Mouse (Mus musculus) MEL (cell line): ENCODE results near the gene Nt5dc3. TPM values are rescaled to one million over a fixed set of nuclear protein-coding genes. Genes with fewer than 3 reads are reported as not detected.

Source experiments
- DNase-seq: peaks from one replicate; pipeline ENCODE4 v3.0.0; 2011; ENCODE audit warnings: low read depth, low spot score
- H3K27ac ChIP-seq: 2 replicates; pipeline ENCODE4 v1.5.1; 2012; ENCODE audit warnings: low read depth, mild to moderate bottlenecking, control low read depth, low read length, moderate library complexity; ENCODE audit not compliant: control insufficient read depth
- H3K27me3 ChIP-seq, 2 experiments: fragments of 150-350 bp in 1 of 2; sonication (generic) in 1 of 2; 2 replicates each; pipeline ENCODE4 v1.6.1; 2012; ENCODE audit warnings: low read length in 2 of 2, mild to moderate bottlenecking in 2 of 2, improper control_type of control experiment in 1 of 2, moderate library complexity in 1 of 2; ENCODE audit not compliant: insufficient read depth in 2 of 2, control insufficient read depth in 1 of 2
- H3K36me3 ChIP-seq, 2 experiments: 2 replicates each; pipeline ENCODE4 v1.6.1; 2012 to 2014; ENCODE audit warnings: low read length in 2 of 2, improper control_type of control experiment in 1 of 2, inconsistent platforms in 1 of 2, mild to moderate bottlenecking in 1 of 2; ENCODE audit not compliant: insufficient read depth in 2 of 2, control insufficient read depth in 1 of 2
- H3K4me1 ChIP-seq, 2 experiments: fragments of 150-350 bp in 1 of 2; sonication (generic) in 1 of 2; 2 replicates each; pipeline ENCODE4 v1.6.1; 2012; ENCODE audit warnings: low read length in 2 of 2, improper control_type of control experiment in 1 of 2, mild to moderate bottlenecking in 1 of 2; ENCODE audit not compliant: insufficient read depth in 2 of 2, control insufficient read depth in 1 of 2
- H3K4me3 ChIP-seq, 2 experiments: fragments of 150-350 bp in 1 of 2; sonication (generic) in 1 of 2; 2 replicates each; pipeline ENCODE4 v1.5.1; 2012; ENCODE audit warnings: low read depth in 2 of 2, low read length in 2 of 2, mild to moderate bottlenecking in 2 of 2, moderate library complexity in 2 of 2, control low read depth in 1 of 2, improper control_type of control experiment in 1 of 2; ENCODE audit not compliant: control insufficient read depth in 1 of 2, insufficient read depth in 1 of 2
- H3K79me2 ChIP-seq: 2 replicates; pipeline ENCODE4 v1.6.1; 2012; ENCODE audit warnings: mild to moderate bottlenecking, low read length, moderate library complexity; ENCODE audit not compliant: control insufficient read depth, poor library complexity, insufficient read depth
- H3K9ac ChIP-seq: 2 replicates; pipeline ENCODE4 v1.6.1; 2012; ENCODE audit warnings: low read depth, mild to moderate bottlenecking, control low read depth, low read length, moderate library complexity; ENCODE audit not compliant: control insufficient read depth, poor library complexity, severe bottlenecking
- H3K9me3 ChIP-seq: fragments of 150-350 bp; sonication (generic); replicated peaks from 2 replicates; pipeline ENCODE4 v1.6.1; 2012; ENCODE audit warnings: mild to moderate bottlenecking, low read length, improper control_type of control experiment, moderate library complexity; ENCODE audit not compliant: insufficient read depth
- BHLHE40 ChIP-seq: IDR thresholded peaks from 2 replicates; pipeline ENCODE4 v1.6.1; 2012; ENCODE audit warnings: low read depth, mild to moderate bottlenecking, inconsistent platforms, low read length, improper control_type of control experiment, borderline replicate concordance
- CTCF ChIP-seq, 3 experiments: IDR thresholded peaks in 2 of 3; conservative IDR thresholded peaks in 1 of 3; 2 replicates each; pipeline ENCODE4 v1.5.1; 2011 to 2012; ENCODE audit warnings: low read length in 3 of 3, low read depth in 2 of 3, mild to moderate bottlenecking in 2 of 3, improper control_type of control experiment in 1 of 3, inconsistent platforms in 1 of 3, mixed read lengths in 1 of 3, moderate library complexity in 1 of 3; ENCODE audit not compliant: control insufficient read depth in 1 of 3, insufficient read depth in 1 of 3, poor library complexity in 1 of 3, severe bottlenecking in 1 of 3
- E2F4 ChIP-seq: IDR thresholded peaks from 2 replicates; pipeline ENCODE4 v1.6.1; 2011; ENCODE audit warnings: low read depth, low read length, improper control_type of control experiment, borderline replicate concordance
- EP300 ChIP-seq, 2 experiments: IDR thresholded peaks; 2 replicates each; pipeline ENCODE4 v1.6.1; 2011; ENCODE audit warnings: improper control_type of control experiment in 2 of 2, low read length in 2 of 2, low read depth in 1 of 2, mild to moderate bottlenecking in 1 of 2
- ETS1 ChIP-seq: IDR thresholded peaks from 2 replicates; pipeline ENCODE4 v1.6.1; 2012; ENCODE audit warnings: low read depth, mild to moderate bottlenecking, inconsistent platforms, low read length, improper control_type of control experiment, moderate library complexity
- HCFC1 ChIP-seq: IDR thresholded peaks from 2 replicates; pipeline ENCODE4 v1.6.1; 2012; ENCODE audit warnings: low read depth, mild to moderate bottlenecking, inconsistent platforms, low read length, improper control_type of control experiment, moderate library complexity
- JUND ChIP-seq: IDR thresholded peaks from 2 replicates; pipeline ENCODE4 v1.6.1; 2011; ENCODE audit warnings: low read depth, mild to moderate bottlenecking, improper control_type of control experiment, low read length
- MAFK ChIP-seq: IDR thresholded peaks from 2 replicates; pipeline ENCODE4 v1.6.1; 2011; ENCODE audit warnings: low read depth, mild to moderate bottlenecking, low read length, improper control_type of control experiment, borderline replicate concordance
- MAX ChIP-seq: IDR thresholded peaks from 2 replicates; pipeline ENCODE4 v1.6.1; 2011; ENCODE audit warnings: low read length, improper control_type of control experiment
- MEF2A ChIP-seq: IDR thresholded peaks from 2 replicates; pipeline ENCODE4 v1.6.1; 2014; ENCODE audit warnings: low read depth, mild to moderate bottlenecking, inconsistent platforms, low read length, improper control_type of control experiment; ENCODE audit not compliant: poor library complexity, insufficient replicate concordance, severe bottlenecking; ENCODE audit errors: extremely low read depth
- MYB ChIP-seq: IDR thresholded peaks from 2 replicates; pipeline ENCODE4 v1.6.1; 2011; ENCODE audit warnings: mild to moderate bottlenecking, low read depth, low read length, improper control_type of control experiment
- MYC ChIP-seq: IDR thresholded peaks from 2 replicates; pipeline ENCODE4 v1.6.1; 2011; ENCODE audit warnings: low read depth, mild to moderate bottlenecking, low read length, improper control_type of control experiment, moderate library complexity
- NRF1 ChIP-seq: IDR thresholded peaks from 2 replicates; pipeline ENCODE4 v1.6.1; 2014; ENCODE audit warnings: low read depth, mild to moderate bottlenecking, inconsistent platforms, low read length, improper control_type of control experiment, moderate library complexity; ENCODE audit not compliant: poor library complexity, insufficient read depth, severe bottlenecking
- POLR2AphosphoS2 ChIP-seq: IDR thresholded peaks from 2 replicates; pipeline ENCODE4 v1.6.1; 2011; ENCODE audit warnings: low read length, improper control_type of control experiment
- RCOR1 ChIP-seq: IDR thresholded peaks from 2 replicates; pipeline ENCODE4 v1.6.1; 2012; ENCODE audit warnings: low read depth, mild to moderate bottlenecking, inconsistent platforms, low read length, improper control_type of control experiment
- SIN3A ChIP-seq: IDR thresholded peaks from 2 replicates; pipeline ENCODE4 v1.6.1; 2012; ENCODE audit warnings: low read length, improper control_type of control experiment, inconsistent platforms
- SMC3 ChIP-seq: IDR thresholded peaks from 2 replicates; pipeline ENCODE4 v1.6.1; 2011; ENCODE audit warnings: low read depth, low read length, improper control_type of control experiment
- TAL1 ChIP-seq: IDR thresholded peaks from 2 replicates; pipeline ENCODE4 v1.6.1; 2012; ENCODE audit warnings: mild to moderate bottlenecking, inconsistent platforms, low read length, moderate library complexity, mixed read lengths
- TCF12 ChIP-seq: IDR thresholded peaks from 2 replicates; pipeline ENCODE4 v1.6.1; 2014; ENCODE audit warnings: low read depth, mild to moderate bottlenecking, inconsistent platforms, low read length, improper control_type of control experiment, moderate library complexity
- UBTF ChIP-seq: IDR thresholded peaks from 2 replicates; pipeline ENCODE4 v1.6.1; 2012; ENCODE audit warnings: low read depth, mild to moderate bottlenecking, inconsistent platforms, low read length, improper control_type of control experiment, moderate library complexity, borderline replicate concordance; ENCODE audit not compliant: insufficient read depth
- USF1 ChIP-seq: IDR thresholded peaks from 2 replicates; pipeline ENCODE4 v1.6.1; 2014; ENCODE audit warnings: low read depth, mild to moderate bottlenecking, inconsistent platforms, low read length, improper control_type of control experiment, moderate library complexity
- ZC3H11A ChIP-seq: IDR thresholded peaks from 2 replicates; pipeline ENCODE4 v1.6.1; 2012; ENCODE audit warnings: low read depth, mild to moderate bottlenecking, inconsistent platforms, low read length, improper control_type of control experiment
- ZKSCAN1 ChIP-seq: IDR thresholded peaks from 2 replicates; pipeline ENCODE4 v1.6.1; 2012; ENCODE audit warnings: low read depth, mild to moderate bottlenecking, inconsistent platforms, low read length, improper control_type of control experiment, moderate library complexity
- ZMIZ1 ChIP-seq: IDR thresholded peaks from 2 replicates; pipeline ENCODE4 v1.6.1; 2012; ENCODE audit warnings: low read depth, mild to moderate bottlenecking, inconsistent platforms, low read length, improper control_type of control experiment, moderate library complexity
- polyA plus RNA-seq, 2 experiments: library from polyadenylated mRNA; stranded (reverse) in 1 of 2; unstranded in 1 of 2; fragments of >175 nt in 1 of 2; fragments of >200 nt in 1 of 2; gene quantifications; 2 replicates each; pipeline versions ENCODE4 v1.2.1 to v1.2.4; 2012; ENCODE audit warnings: low replicate concordance in 2 of 2, low read depth in 1 of 2; ENCODE audit not compliant: insufficient read length in 2 of 2, insufficient read depth in 1 of 2, missing spikeins in 1 of 2
- total RNA-seq: library from RNA; depleted of rRNA; stranded (reverse); fragments of 300-350 nt; gene quantifications from 2 replicates; pipeline ENCODE4 v1.2.3, GENCODE M21; 2012

The Nt5dc3 gene
- total and polyA plus RNA-seq, 3 experiments, result 9.7 to 15.6 TPM; not detected in 1

DNA sequence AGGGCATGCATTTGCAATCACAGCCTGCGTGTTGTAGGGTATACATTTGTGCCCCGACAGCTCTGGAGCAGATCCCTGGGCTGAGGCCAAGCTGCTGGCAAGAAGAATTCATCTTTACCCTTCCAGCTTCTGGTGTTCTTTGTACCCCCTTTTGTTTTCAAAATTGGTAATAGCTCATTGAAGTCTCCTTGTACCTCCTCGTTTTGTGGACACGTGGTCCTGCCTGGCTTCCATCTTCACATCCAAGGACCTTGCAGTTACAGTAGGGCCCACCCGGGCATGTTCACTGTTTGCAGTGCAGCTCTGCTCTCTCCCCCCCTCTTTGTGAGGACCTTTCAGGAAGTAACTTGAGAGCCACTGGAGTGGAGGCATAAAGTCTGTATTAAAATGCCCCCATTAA lies 9.4 kb downstream of the Nt5dc3 start:
- Histone ChIP-seq H3K79me2 (peaks cover 60% of the 10 kb centered on the region), H3K27me3 (no peaks in the 10 kb centered on the region), H3K36me3 (no peaks in the 10 kb centered on the region; a peak in 1 of 4 replicates), H3K9me3 (no peaks in the 10 kb centered on the region), H3K9ac (no peak overlapping the region), H3K27ac (no peak overlapping the region), H3K4me3 (no peak overlapping the region), H3K4me1 (no peaks in the 10 kb centered on the region)
- no peak for TF ChIP-seq SMC3
- TF ChIP-seq SIN3A, result no peak
- TF ChIP-seq RCOR1, result no peak
- TF ChIP-seq ZC3H11A, result no peak
- TF ChIP-seq NRF1, result no peak
- TF ChIP-seq MAX, result no peak
- no peak for TF ChIP-seq MYC
- TF ChIP-seq MYB, result no peak
- no peak for TF ChIP-seq ZMIZ1
- no peak for TF ChIP-seq TAL1
- TF ChIP-seq MAFK, result no peak
- TF ChIP-seq E2F4, result no peak
- TF ChIP-seq JUND, result no peak
- no peak for TF ChIP-seq EP300 (IDR thresholded peaks at IDR 0.05; ENCODE audit: low read depth in 1 of 2, low read length in 2 of 2)
- TF ChIP-seq ETS1, result no peak
- TF ChIP-seq USF1, result no peak
- TF ChIP-seq HCFC1, result no peak
- DNase-seq, result no peak

DNA sequence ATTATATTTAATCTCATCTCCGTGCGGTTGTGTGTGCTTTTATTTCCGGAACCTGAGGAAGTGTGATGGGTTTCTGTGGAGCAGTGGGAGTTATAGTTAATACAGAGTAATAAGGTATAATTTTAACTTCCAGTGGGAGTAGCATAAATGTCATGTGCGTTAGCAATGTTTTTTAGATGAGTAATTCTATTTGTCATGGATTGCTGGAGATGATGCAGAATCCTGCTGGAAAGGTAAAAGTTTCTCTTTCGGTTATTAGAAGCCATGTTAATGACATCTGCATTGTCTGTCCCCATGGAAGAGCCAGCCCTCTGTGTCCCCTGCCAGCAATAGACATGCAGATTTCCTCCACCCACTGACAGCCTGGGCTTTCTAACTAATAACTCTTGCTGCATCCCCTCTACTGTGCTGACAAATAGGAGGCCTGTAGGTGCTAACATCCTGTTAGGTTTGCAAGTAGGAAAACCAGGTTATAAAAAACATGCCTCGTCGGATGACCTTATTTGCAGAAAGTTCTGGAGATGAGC lies 10.4 kb downstream of the Nt5dc3 start:
- H3K4me3 ChIP-seq, result no peak overlapping the region
- H3K9me3 ChIP-seq, result no peaks in the 10 kb centered on the region
- H3K9ac ChIP-seq, result no peak overlapping the region
- H3K79me2 ChIP-seq, result peaks cover 61% of the 10 kb centered on the region
- H3K36me3 ChIP-seq, result no peaks in the 10 kb centered on the region
- H3K27me3 ChIP-seq, result no peaks in the 10 kb centered on the region
- no peak overlapping the region for H3K27ac ChIP-seq
- H3K4me1 ChIP-seq, result no peaks in the 10 kb centered on the region
- no peak for TF ChIP-seq RCOR1
- TF ChIP-seq UBTF, result no peak
- TF ChIP-seq POLR2AphosphoS2, result no peak
- no peak for TF ChIP-seq ZKSCAN1
- no peak for TF ChIP-seq NRF1
- TF ChIP-seq SIN3A, result no peak
- no peak for TF ChIP-seq ZC3H11A
- TF ChIP-seq MEF2A, result no peak
- TF ChIP-seq TCF12, result no peak
- no peak for TF ChIP-seq MYB
- TF ChIP-seq CTCF (IDR thresholded peaks at IDR 0.05 in 2 of 3, conservative IDR thresholded peaks at IDR 0.05 in 1 of 3; ENCODE audit: control insufficient read depth in 1 of 3, insufficient read depth in 1 of 3, low read depth in 2 of 3, low read length in 3 of 3, poor library complexity in 1 of 3, severe bottlenecking in 1 of 3), result no peak
- TF ChIP-seq BHLHE40, result no peak
- TF ChIP-seq MAFK, result no peak
- no peak for DNase-seq
